Mouse (Mus musculus): ENCODE results near the gene Pphln1. TPM values are rescaled to one million over a fixed set of nuclear protein-coding genes. Genes with fewer than 3 reads are reported as not detected.

Pphln1 gene
- total RNA-seq, 2 experiments from 2014 or later = 57.9 to 60.3 TPM

- ATAC-seq (replicated peaks; ENCODE audit: low FRiP score, low TSS enrichment, poor library complexity, severe bottlenecking) = no peak
Measured at GRCm38 (mm10) chr15:93486066-93486465, 87.9 kb downstream of the Pphln1 start.

- no peak for ATAC-seq (replicated peaks; ENCODE audit: low FRiP score, low TSS enrichment, poor library complexity, severe bottlenecking)
Measured at GRCm38 (mm10) chr15:93489597-93489996, 91.4 kb downstream of the Pphln1 start.

- no peak for ATAC-seq (replicated peaks; ENCODE audit: low FRiP score, low TSS enrichment, poor library complexity, severe bottlenecking)
Measured at GRCm38 (mm10) chr15:93494700-93495099, 96.5 kb downstream of the Pphln1 start.

- no peak for ATAC-seq (replicated peaks; ENCODE audit: low FRiP score, low TSS enrichment, poor library complexity, severe bottlenecking)
Measured at GRCm38 (mm10) chr15:93499866-93500265, 101.7 kb downstream of the Pphln1 start.

GRCm38 (mm10) chr15:93502703-93503102 is 104.6 kb downstream of the Pphln1 start:
- ATAC-seq (replicated peaks; ENCODE audit: low FRiP score, low TSS enrichment, poor library complexity, severe bottlenecking) = no peak; the same call in 1 of the 2 replicates

GRCm38 (mm10) chr15:93503201-93503745 is 105.1 kb downstream of the Pphln1 start:
- no peak for ATAC-seq (replicated peaks; ENCODE audit: low FRiP score, low TSS enrichment, poor library complexity, severe bottlenecking)

GRCm38 (mm10) chr15:93504808-93505207 is 106.7 kb downstream of the Pphln1 start:
- no peak for ATAC-seq (replicated peaks; ENCODE audit: low FRiP score, low TSS enrichment, poor library complexity, severe bottlenecking)

- ATAC-seq (replicated peaks; ENCODE audit: low FRiP score, low TSS enrichment, poor library complexity, severe bottlenecking) = no peak
Measured at GRCm38 (mm10) chr15:93510690-93511336, 112.7 kb downstream of the Pphln1 start.

- no peak for ATAC-seq (replicated peaks; ENCODE audit: low FRiP score, low TSS enrichment, poor library complexity, severe bottlenecking)
Measured at GRCm38 (mm10) chr15:93512437-93512836, 114.3 kb downstream of the Pphln1 start.

GRCm38 (mm10) chr15:93513939-93514341 is 115.8 kb downstream of the Pphln1 start:
- peak; percentile 75 for ATAC-seq (replicated peaks; ENCODE audit: low FRiP score, low TSS enrichment, poor library complexity, severe bottlenecking)

- ATAC-seq (replicated peaks; ENCODE audit: low FRiP score, low TSS enrichment, poor library complexity, severe bottlenecking) = no peak
Measured at GRCm38 (mm10) chr15:93515316-93515715, 117.2 kb downstream of the Pphln1 start.

- no peak for ATAC-seq (replicated peaks; ENCODE audit: low FRiP score, low TSS enrichment, poor library complexity, severe bottlenecking)
Measured at GRCm38 (mm10) chr15:93517022-93517565, 118.9 kb downstream of the Pphln1 start.

- no peak for ATAC-seq (replicated peaks; ENCODE audit: low FRiP score, low TSS enrichment, poor library complexity, severe bottlenecking)
Measured at GRCm38 (mm10) chr15:93518143-93518902, 120.2 kb downstream of the Pphln1 start.

GRCm38 (mm10) chr15:93518941-93519835 is 121.0 kb downstream of the Pphln1 start:
- peak; percentile 74 for ATAC-seq (replicated peaks; ENCODE audit: low FRiP score, low TSS enrichment, poor library complexity, severe bottlenecking)

- no peak for ATAC-seq (replicated peaks; ENCODE audit: low FRiP score, low TSS enrichment, poor library complexity, severe bottlenecking)
Measured at GRCm38 (mm10) chr15:93519836-93520826, 122.0 kb downstream of the Pphln1 start.

- ATAC-seq (replicated peaks; ENCODE audit: low FRiP score, low TSS enrichment, poor library complexity, severe bottlenecking) = no peak
Measured at GRCm38 (mm10) chr15:93521088-93521786, 123.1 kb downstream of the Pphln1 start.

- ATAC-seq (replicated peaks; ENCODE audit: low FRiP score, low TSS enrichment, poor library complexity, severe bottlenecking) = 0 out of 2 replicates have a peak, but pooled peaks have one; percentile 14
Measured at GRCm38 (mm10) chr15:93521787-93522180, 123.6 kb downstream of the Pphln1 start.

All from megakaryocyte-erythroid progenitor cell, adult 5-6 weeks (primary cell).